Mouse (Mus musculus): ENCODE measurements around the gene Hnrnpl. TPM values are rescaled to one million over a fixed set of nuclear protein-coding genes. Genes with fewer than 3 reads are reported as not detected.

The Hnrnpl gene
- polyA plus RNA-seq, 1 experiment from 2014 or later: 239 TPM

- Histone ChIP-seq H3K9me3 (no peaks in the 10 kb centered on the region), H3K36me3 (no peaks in the 10 kb centered on the region), H3K4me2 (no peak overlapping the region), H3K27me3 (replicated peaks) (no peaks in the 10 kb centered on the region), H3K4me3 (replicated peaks) (no peak overlapping the region), H3K9ac (no peak overlapping the region), H3K4me1 (peaks cover 27% of the 10 kb centered on the region), H3K27ac (no peak overlapping the region)
- 75% methylated on average over 4 of the region's 4 CpGs for WGBS
- ATAC-seq (ENCODE audit: insufficient read depth, low FRiP score, low read depth): no peak
These were observed 1.5 kb upstream of the Hnrnpl start for GRCm38 (mm10) chr7:28806869-28807268.

DNA sequence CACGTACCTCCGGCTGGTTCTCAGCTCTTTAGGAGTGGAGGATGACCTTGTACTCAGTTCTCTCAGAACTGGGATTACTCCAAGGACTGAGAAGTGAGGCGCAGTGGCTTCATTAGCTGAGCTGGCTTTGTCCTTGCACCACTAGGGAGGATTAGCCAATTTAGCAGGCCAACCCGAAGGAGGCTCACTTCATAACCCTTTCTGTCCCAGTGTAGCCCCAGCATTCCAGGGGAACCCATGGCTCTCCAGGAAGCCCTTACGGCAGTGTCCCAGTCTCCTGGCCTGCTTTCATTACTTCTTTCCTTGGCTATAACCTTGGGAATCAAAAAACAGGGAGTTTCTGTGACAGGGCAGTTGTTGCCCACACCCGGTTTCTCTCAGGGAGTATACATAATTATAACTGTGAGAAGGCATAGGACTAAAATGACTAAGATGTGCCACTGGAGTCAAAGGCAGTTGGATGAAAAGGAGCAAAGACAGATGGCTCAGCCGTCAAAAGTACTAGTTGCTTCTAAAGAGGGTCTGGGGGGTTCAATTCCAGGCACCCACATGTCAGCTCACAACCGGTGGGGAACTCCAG, 610 bp upstream of the Hnrnpl start:
- ATAC-seq (ENCODE audit: insufficient read depth, low FRiP score, low read depth): no peak
- peaks cover 25% of the 10 kb centered on the region for H3K4me1 ChIP-seq
- peak overlapping the region; percentile 74 for H3K4me3 ChIP-seq (replicated peaks)
- no peaks in the 10 kb centered on the region; the same call in 1 of the 2 replicates for H3K36me3 ChIP-seq
- peak overlapping the region; percentile 94 for H3K4me2 ChIP-seq
- no peaks in the 10 kb centered on the region for H3K27me3 ChIP-seq (replicated peaks)
- peak overlapping the region; percentile 100 for H3K27ac ChIP-seq
- peak overlapping the region; percentile 87; the same call in 1 of the 2 replicates for H3K9ac ChIP-seq
- no peaks in the 10 kb centered on the region for H3K9me3 ChIP-seq
- WGBS: 38% methylated on average over 7 of the region's 8 CpGs

DNA sequence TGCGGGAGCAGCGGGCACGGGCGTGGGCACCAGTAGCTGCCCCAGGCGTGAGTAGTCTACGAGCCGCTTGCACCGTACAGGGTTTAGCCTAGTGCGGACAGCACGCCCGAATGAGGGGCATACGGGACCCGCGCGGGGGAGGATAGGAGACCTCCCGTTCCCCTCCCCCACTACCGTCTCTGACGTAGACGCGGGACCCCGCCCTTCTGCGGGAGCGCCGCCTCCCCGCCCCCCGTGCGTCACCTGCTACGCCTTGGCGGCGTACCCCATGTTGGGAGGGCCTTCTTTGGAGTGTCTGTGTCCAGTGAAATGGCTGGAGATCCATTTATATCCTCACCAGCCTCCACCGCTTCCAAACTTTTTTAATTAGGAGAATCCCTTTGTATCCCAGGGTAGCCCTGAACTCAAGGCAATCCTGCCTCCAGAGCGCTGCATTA, 634 bp downstream of the Hnrnpl start:
- Histone ChIP-seq H3K9me3 (no peaks in the 10 kb centered on the region), H3K36me3 (peaks cover 10% of the 10 kb centered on the region), H3K9ac (peak overlapping the region; percentile 87), H3K4me2 (peak overlapping the region; percentile 94), H3K4me1 (peaks cover 26% of the 10 kb centered on the region), H3K27ac (peak overlapping the region; percentile 100), H3K4me3 (replicated peaks) (peak overlapping the region; percentile 74), H3K27me3 (replicated peaks) (no peaks in the 10 kb centered on the region)
- ATAC-seq (ENCODE audit: insufficient read depth, low FRiP score, low read depth): peak; percentile 72
- under 1% methylated on average over 32 of the region's 32 CpGs for WGBS

GRCm38 (mm10) chr7:28809401-28810089, 1.2 kb downstream of the Hnrnpl start:
- WGBS: under 1% methylated on average over 35 of the region's 35 CpGs
- H3K36me3 ChIP-seq: peaks cover 16% of the 10 kb centered on the region
- peak overlapping the region; percentile 57 for H3K9ac ChIP-seq
- ATAC-seq (ENCODE audit: insufficient read depth, low FRiP score, low read depth): no peak
- peak overlapping the region; percentile 100 for H3K27ac ChIP-seq
- peak overlapping the region; percentile 94 for H3K4me2 ChIP-seq
- no peaks in the 10 kb centered on the region for H3K27me3 ChIP-seq (replicated peaks)
- peak overlapping the region; percentile 74 for H3K4me3 ChIP-seq (replicated peaks)
- H3K4me1 ChIP-seq: peaks cover 30% of the 10 kb centered on the region
- no peaks in the 10 kb centered on the region for H3K9me3 ChIP-seq

DNA sequence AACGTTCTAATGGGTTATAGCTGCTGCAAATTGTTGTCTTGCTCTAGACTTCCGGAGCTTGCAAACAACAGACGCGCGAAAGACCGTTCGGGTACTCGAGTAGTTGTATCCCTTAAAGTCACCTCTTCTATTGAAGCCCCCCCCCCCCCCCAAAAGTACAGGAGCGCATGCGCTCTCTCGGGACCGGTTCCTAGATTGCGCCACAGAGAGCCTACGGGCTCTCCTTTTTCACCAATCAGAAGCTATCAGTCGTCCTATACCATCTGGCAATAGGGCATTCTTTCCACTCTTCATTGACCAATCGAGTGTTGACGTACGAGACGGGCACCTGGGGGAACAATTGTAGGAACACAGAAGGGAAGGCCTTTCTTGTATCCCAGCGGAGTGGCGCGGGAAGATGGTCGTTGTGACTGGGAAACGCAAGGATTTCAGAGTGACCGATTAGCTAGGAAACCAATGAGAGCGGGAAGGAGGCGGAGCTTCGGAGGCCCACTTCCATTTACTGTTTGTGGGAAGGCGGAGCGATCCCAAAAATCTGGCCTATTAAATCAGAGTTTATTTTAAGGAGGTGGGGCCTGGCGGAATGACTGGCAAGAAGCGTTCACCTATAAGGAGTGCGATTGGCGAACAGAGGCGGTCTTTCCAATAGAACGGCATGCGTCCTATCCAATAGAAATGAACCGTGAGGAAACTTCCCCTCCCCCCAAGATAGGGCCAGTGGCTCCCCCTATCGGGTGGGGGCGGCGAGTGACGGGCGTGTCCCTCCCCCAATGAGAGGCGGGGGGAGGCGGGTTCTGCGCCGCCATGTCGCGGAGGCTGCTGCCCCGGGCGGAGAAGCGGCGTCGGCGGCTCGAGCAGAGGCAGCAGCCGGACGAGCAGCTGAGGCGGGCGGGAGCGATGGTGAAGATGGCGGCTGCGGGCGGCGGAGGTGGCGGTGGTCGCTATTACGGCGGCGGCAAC, 2.0 kb downstream of the Hnrnpl start:
- peak overlapping the region; percentile 90 for H3K9ac ChIP-seq
- H3K36me3 ChIP-seq: peaks cover 24% of the 10 kb centered on the region
- H3K4me1 ChIP-seq: peaks cover 30% of the 10 kb centered on the region
- H3K4me2 ChIP-seq: peak overlapping the region; percentile 94
- no peaks in the 10 kb centered on the region for H3K27me3 ChIP-seq (replicated peaks)
- WGBS: under 1% methylated on average over 59 of the region's 70 CpGs
- H3K9me3 ChIP-seq: no peaks in the 10 kb centered on the region
- peak; percentile 93 for ATAC-seq (ENCODE audit: insufficient read depth, low FRiP score, low read depth)
- peak overlapping the region; percentile 74 for H3K4me3 ChIP-seq (replicated peaks)
- H3K27ac ChIP-seq: peak overlapping the region; percentile 100

- Histone ChIP-seq H3K27me3 (replicated peaks) (no peaks in the 10 kb centered on the region), H3K9ac (peak overlapping the region; percentile 90), H3K4me3 (replicated peaks) (peak overlapping the region; percentile 74), H3K4me2 (peak overlapping the region; percentile 71), H3K27ac (peak overlapping the region; percentile 100), H3K9me3 (no peaks in the 10 kb centered on the region), H3K36me3 (peaks cover 33% of the 10 kb centered on the region), H3K4me1 (peaks cover 37% of the 10 kb centered on the region)
- under 1% methylated on average over 40 of the region's 40 CpGs for WGBS
- ATAC-seq (ENCODE audit: insufficient read depth, low FRiP score, low read depth): peak; percentile 34; the same call in 1 of the 2 replicates
These were observed 2.9 kb downstream of the Hnrnpl start for GRCm38 (mm10) chr7:28811228-28811627.

DNA sequence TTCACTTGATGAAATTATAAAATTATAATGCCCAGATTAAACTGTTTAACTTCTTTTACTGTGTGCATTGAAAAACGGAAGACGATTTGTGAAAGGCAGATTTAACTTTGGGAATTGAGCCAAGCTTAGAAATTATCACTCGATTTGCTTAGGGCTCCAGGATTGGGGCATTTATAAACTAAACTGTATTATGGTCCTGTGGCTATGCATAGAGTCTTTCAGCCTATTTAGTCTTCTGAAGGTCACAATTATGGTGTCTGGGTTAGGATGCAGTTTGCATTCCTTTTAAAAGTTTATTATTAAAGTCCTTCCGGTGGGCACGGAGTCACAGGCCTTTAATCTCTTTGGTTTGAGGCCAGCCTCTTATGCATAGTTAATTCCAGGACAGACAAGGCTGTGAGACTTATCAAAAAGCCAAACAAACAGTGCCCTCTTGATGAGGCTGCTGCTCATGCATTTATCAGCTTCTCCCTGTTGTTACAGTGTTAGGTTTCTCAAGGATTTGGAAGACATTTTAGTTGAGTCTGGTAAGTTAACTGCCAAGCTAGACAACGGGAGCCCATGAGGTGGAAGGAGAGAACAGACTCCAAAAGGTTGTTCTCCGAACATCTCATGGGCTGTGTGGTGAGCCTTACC, 3.4 kb downstream of the Hnrnpl start:
- Histone ChIP-seq H3K4me1 (peaks cover 38% of the 10 kb centered on the region), H3K36me3 (peaks cover 38% of the 10 kb centered on the region)
- 4% methylated on average over 7 of the region's 7 CpGs for WGBS

GRCm38 (mm10) chr7:28812436-28812835, 4.1 kb downstream of the Hnrnpl start:
- WGBS: 53% methylated on average over 4 of the region's 4 CpGs
- H3K9me3 ChIP-seq: no peaks in the 10 kb centered on the region
- peak overlapping the region; percentile 74 for H3K4me3 ChIP-seq (replicated peaks)
- ATAC-seq (ENCODE audit: insufficient read depth, low FRiP score, low read depth): no peak
- H3K4me1 ChIP-seq: peaks cover 43% of the 10 kb centered on the region
- peak overlapping the region; percentile 100 for H3K27ac ChIP-seq
- peak overlapping the region; percentile 71 for H3K4me2 ChIP-seq
- H3K27me3 ChIP-seq (replicated peaks): no peaks in the 10 kb centered on the region
- peaks cover 45% of the 10 kb centered on the region for H3K36me3 ChIP-seq
- peak overlapping the region; percentile 49; the same call in 1 of the 2 replicates for H3K9ac ChIP-seq

More for the DNA sequence above, 3.4 kb downstream of the Hnrnpl start:
- H3K9ac ChIP-seq: peak overlapping the region; percentile 49; the same call in 1 of the 2 replicates
- H3K27me3 ChIP-seq (replicated peaks): no peaks in the 10 kb centered on the region
- peak overlapping the region; percentile 74 for H3K4me3 ChIP-seq (replicated peaks)
- peak overlapping the region; percentile 71 for H3K4me2 ChIP-seq
- no peaks in the 10 kb centered on the region for H3K9me3 ChIP-seq
- ATAC-seq (ENCODE audit: insufficient read depth, low FRiP score, low read depth): no peak
- peak overlapping the region; percentile 100; the same call in 1 of the 2 replicates for H3K27ac ChIP-seq

DNA sequence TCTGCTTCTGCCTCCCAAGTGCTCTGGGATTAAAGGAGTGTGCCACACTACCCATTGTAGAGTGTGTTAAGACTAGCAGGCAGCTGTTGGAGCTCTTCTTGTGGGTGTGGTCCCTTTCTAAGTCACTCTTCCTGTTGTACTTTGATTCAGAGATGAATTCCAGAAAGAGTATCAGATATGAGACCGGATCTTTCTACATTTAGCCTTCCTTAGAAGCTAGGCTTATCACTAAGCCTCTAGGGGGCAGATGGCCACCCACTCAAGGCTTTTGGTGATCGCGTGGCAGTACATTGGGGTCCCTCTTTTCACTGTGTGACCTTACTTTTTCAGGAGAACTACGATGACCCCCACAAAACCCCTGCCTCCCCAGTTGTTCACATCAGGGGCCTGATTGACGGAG, 4.6 kb downstream of the Hnrnpl start:
- H3K27me3 ChIP-seq (replicated peaks): no peaks in the 10 kb centered on the region
- H3K4me3 ChIP-seq (replicated peaks): peak overlapping the region; percentile 74
- peak overlapping the region; percentile 100; the same call in 1 of the 2 replicates for H3K27ac ChIP-seq
- 0 out of 2 replicates have a peak overlapping the region, but pooled peaks have one; percentile 49 for H3K9ac ChIP-seq
- no peaks in the 10 kb centered on the region for H3K9me3 ChIP-seq
- H3K36me3 ChIP-seq: peaks cover 50% of the 10 kb centered on the region
- H3K4me2 ChIP-seq: peak overlapping the region; percentile 71
- no peak for ATAC-seq (ENCODE audit: insufficient read depth, low FRiP score, low read depth)
- WGBS: 67% methylated on average over 5 of the region's 5 CpGs
- peaks cover 41% of the 10 kb centered on the region for H3K4me1 ChIP-seq

DNA sequence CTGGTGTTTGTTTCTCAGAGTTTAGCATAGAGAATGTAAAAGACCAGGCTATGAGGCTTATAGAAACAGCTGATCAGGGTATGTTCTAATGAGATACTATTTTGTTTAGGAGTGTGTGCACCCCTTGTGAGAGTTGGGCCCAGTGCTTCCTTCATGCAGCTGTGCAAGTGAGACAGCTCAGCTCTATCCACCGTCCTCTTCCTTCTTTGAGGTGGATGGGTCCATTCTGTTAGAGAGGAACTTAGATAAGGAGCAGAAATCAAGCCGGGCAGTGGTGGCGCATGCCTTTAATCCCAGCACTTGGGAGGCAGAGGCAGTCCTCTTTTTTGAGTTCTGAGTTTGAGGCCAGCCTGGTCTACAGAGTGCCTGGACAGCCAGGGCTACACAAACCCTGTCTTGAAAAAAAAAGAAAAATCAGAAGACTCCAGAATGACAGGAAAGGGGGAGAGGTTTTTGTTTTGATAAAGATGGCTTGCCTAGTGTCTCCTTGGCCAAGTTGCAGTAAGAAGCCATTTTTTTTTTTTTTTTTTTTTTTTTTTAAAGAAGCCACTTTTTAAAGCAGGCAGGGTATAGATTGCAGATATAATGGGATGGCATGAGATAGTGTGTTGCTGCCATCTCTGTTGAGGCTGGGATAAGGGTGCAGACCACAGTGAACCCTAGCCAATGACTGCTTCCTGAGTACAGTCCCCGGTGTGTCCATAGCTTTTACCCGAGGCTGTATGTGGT, 6.1 kb downstream of the Hnrnpl start:
- no peaks in the 10 kb centered on the region for H3K9me3 ChIP-seq
- no peak overlapping the region for H3K9ac ChIP-seq
- WGBS: 72% methylated on average over 5 of the region's 5 CpGs
- H3K4me3 ChIP-seq (replicated peaks): 0 out of 2 replicates have a peak overlapping the region, but pooled peaks have one; percentile 3
- H3K4me1 ChIP-seq: peaks cover 42% of the 10 kb centered on the region
- no peak overlapping the region for H3K27ac ChIP-seq
- no peaks in the 10 kb centered on the region for H3K27me3 ChIP-seq (replicated peaks)
- H3K36me3 ChIP-seq: peaks cover 61% of the 10 kb centered on the region
- H3K4me2 ChIP-seq: no peak overlapping the region
- ATAC-seq (ENCODE audit: insufficient read depth, low FRiP score, low read depth): no peak

All from stomach, embryonic 15.5 days (tissue).